Mouse (Mus musculus): Measurements from ENCODE around the gene Ptprk.

Ptprk gene

DNA sequence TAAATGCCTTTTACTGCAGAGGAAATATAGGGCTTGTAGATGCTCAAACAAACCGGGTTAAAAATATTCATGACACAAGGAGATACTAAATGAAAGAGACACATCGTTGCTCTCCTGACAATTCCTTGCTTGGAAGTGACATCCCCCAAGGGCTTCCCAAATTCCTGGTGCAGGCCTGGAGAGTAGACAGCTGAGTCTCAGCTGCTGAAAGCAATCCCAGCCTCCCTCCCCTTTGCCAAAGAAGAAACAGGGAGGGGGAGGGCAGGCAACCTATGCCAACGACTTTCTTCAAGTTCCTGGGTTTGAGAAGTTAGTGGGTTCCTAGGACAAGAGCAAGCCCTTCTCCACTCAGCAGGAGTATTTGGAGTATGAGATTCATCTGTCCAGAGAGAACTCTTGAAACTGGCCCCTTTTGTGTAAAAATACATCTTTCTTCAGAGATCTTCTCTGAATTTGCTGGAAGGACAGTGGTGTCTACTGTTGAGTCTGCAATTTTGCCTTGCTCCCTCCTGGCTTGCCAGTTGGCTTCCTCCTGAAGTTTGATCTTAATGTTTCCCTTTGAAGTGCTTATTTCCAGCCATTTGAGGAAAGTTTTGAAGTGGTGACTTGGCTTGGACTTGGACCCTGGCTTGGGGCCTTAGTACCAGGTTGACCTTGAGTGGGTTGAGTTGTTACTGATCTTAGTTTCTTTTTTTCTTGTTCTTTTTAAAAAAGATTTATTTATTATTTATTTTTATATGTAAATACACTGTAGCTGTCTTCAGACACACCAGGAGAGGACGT, 111.6 kb downstream of the Ptprk start:
- H3K36me3 ChIP-seq (ENCODE audit: control insufficient read depth, insufficient read depth, low read length, poor library complexity, severe bottlenecking) = no peaks in the 10 kb centered on the region
- DNase-seq (ENCODE audit: low read depth, low spot score) = no peak
- no peaks in the 10 kb centered on the region for H3K27me3 ChIP-seq (ENCODE audit: control insufficient read depth, insufficient read depth, low read length, poor library complexity, severe bottlenecking)

DNA sequence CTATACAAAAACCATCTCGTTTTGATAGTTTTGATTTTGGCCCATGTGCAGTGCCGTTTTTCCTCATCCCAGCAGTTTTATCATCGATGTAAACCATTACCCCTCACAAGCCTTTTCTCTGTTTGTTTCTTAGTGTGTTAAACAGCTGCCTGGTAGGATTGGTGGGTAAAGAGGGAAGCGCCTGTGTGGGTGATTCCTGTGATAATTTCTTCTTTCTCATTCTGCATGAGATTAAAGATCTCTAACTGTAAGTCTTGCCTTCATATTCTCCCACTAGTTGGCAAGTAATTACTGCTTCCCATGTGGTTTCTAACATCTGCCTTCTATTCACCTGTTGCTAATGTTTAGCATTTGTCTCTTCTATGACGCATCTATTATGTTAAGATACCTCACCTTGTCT, 116.8 kb downstream of the Ptprk start:
- H3K27me3 ChIP-seq (ENCODE audit: control insufficient read depth, insufficient read depth, low read length, poor library complexity, severe bottlenecking) = no peaks in the 10 kb centered on the region
- DNase-seq (ENCODE audit: low read depth, low spot score) = no peak

DNA sequence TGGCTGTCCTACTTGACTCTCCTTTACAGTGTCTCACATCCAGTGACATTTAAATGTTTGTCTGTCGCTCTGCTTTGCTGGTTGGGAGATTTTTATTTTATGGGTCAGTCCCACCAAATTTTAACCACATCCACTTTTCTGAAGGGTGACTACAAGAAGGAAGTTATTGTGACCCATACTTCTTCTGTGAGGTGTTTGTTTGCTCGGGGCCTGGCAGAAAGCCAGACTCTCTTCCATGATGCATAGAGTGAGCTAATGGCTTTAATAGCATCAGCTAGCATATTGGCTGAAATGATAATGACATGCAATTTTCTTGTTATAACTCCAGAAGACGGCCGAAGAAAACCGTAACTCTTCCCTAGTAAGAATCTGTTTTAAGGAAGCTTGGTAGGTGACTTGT, 119.0 kb downstream of the Ptprk start:
- Histone ChIP-seq H3K36me3 (ENCODE audit: control insufficient read depth, insufficient read depth, low read length, poor library complexity, severe bottlenecking) (no peaks in the 10 kb centered on the region), H3K27me3 (ENCODE audit: control insufficient read depth, insufficient read depth, low read length, poor library complexity, severe bottlenecking) (no peaks in the 10 kb centered on the region)
- DNase-seq (ENCODE audit: low read depth, low spot score) = no peak

More for the DNA sequence above, 116.8 kb downstream of the Ptprk start:
- no peaks in the 10 kb centered on the region for H3K36me3 ChIP-seq (ENCODE audit: control insufficient read depth, insufficient read depth, low read length, poor library complexity, severe bottlenecking)

DNA sequence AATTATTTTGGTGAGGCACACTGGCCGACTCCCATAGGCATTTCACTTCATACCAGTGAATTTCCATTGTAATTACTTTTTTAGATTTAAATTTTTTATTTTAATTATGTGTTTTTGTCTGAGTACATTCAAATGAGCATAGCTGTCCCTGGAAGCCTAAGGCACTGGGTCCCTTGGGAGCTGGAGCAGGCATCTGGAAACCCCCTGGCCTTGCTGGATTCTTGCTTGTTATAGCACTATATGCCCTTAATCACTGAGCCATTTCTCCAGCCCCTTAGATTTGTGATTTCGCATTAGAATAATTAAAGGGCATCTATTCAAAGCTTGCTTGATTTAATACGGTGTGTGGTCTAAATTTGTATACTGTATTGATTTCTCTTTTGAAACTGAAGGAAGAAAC, 126.0 kb downstream of the Ptprk start:
- Histone ChIP-seq H3K36me3 (ENCODE audit: control insufficient read depth, insufficient read depth, low read length, poor library complexity, severe bottlenecking) (no peaks in the 10 kb centered on the region), H3K27me3 (ENCODE audit: control insufficient read depth, insufficient read depth, low read length, poor library complexity, severe bottlenecking) (no peaks in the 10 kb centered on the region)
- no peak for DNase-seq (ENCODE audit: low read depth, low spot score)

DNA sequence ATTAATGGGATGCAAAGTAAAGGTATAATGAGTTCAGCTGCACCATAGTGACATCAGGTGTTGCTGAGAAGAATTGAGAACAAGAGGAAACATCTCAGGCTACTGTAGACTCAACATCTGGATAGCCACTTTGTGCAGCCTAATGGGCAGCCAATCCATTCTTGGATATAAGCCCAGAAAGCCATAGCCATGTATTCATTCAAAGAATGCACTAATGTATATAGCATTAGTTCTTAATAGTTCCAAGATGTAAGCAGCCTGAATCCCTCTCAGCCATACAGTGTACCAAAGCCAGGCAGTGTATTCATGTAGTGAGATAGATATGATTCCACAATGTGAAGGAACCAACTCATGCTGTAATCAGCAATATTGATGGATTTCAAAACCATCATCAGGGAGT, 134.8 kb downstream of the Ptprk start:
- Histone ChIP-seq H3K27me3 (ENCODE audit: control insufficient read depth, insufficient read depth, low read length, poor library complexity, severe bottlenecking) (no peaks in the 10 kb centered on the region), H3K36me3 (ENCODE audit: control insufficient read depth, insufficient read depth, low read length, poor library complexity, severe bottlenecking) (no peaks in the 10 kb centered on the region)
- no peak for DNase-seq (ENCODE audit: low read depth, low spot score)

DNA sequence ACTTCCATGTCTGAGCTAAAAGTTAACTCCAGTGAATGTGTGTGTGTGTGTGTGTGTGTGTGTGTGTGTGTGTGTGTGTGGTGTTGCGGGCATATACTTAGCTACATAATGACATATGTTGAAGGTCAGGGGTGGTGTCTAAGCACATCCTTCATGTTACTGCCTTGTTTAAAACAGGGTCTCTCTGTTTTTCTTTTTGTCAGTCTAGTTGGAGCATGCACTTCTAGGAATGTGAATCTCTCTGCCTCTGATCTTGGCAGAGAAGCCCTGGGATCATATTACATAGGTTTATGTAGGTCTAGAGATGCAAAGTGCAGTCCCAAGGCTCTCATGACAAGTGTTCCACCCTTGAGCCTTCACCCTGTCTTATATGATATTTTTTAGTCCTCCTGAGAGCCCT, 137.5 kb downstream of the Ptprk start:
- no peak for DNase-seq (ENCODE audit: low read depth, low spot score)
- Histone ChIP-seq H3K36me3 (ENCODE audit: control insufficient read depth, insufficient read depth, low read length, poor library complexity, severe bottlenecking) (no peaks in the 10 kb centered on the region), H3K27me3 (ENCODE audit: control insufficient read depth, insufficient read depth, low read length, poor library complexity, severe bottlenecking) (no peaks in the 10 kb centered on the region)

DNA sequence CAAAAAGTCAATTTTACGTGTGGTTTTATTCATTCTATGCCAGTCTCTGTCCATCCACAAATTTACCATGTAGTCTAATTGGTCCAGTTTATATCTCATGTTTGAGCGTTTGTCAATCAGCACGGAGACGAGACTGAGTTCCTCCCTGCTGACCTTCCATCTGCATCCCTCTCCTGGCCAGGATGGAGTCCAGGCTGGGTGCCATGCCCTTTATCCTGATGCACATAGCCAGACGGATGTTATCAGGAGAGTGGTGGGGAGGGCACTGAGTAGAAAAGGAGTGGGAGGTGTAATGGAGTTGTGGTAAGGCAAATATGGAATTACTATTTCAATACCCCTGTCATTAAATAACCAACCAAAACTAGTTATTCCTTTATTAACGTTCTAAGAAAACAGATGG, 140.5 kb downstream of the Ptprk start:
- DNase-seq (ENCODE audit: low read depth, low spot score) = no peak
- Histone ChIP-seq H3K36me3 (ENCODE audit: control insufficient read depth, insufficient read depth, low read length, poor library complexity, severe bottlenecking) (no peaks in the 10 kb centered on the region), H3K27me3 (ENCODE audit: control insufficient read depth, insufficient read depth, low read length, poor library complexity, severe bottlenecking) (no peaks in the 10 kb centered on the region)

DNA sequence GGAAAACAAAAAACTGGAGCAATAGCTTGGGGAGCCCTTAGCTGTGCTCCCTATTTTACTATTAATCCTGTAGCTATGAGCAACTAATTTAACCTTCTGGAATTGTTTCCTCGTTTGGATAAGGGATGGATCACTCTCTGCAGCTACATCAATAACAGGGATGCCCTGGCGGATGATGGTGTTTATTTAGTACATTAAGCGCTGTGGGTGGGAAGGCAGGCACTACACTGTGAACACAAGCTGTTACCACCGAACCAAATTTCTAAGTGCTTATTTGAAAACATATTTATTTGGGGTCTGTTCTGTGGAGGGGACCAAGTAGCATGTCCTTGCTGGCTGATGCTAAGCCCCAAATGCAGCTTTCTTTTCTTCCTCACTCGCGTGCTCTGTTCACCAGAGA, 149.0 kb downstream of the Ptprk start:
- Histone ChIP-seq H3K27me3 (ENCODE audit: control insufficient read depth, insufficient read depth, low read length, poor library complexity, severe bottlenecking) (no peaks in the 10 kb centered on the region), H3K36me3 (ENCODE audit: control insufficient read depth, insufficient read depth, low read length, poor library complexity, severe bottlenecking) (no peaks in the 10 kb centered on the region)
- DNase-seq (ENCODE audit: low read depth, low spot score) = no peak

DNA sequence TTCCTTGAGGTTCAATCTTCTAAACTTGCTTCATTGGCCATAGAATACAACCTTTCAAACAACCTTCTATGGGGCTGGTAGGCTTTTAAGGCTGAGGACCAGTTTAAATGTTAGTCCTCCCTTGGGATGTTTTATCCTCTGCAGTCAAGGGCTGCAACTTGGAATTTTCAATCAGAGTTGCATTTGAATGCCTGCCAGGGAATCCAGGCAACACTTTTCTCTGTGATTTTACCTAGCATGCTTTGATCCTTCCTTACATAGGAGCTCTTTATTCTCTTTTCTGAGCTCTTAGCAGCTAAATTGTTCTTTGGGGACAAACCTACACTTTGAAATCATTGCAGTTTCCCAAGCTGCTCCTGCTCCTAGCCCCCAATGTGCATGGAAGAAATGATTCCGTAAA, 149.8 kb downstream of the Ptprk start:
- H3K36me3 ChIP-seq (ENCODE audit: control insufficient read depth, insufficient read depth, low read length, poor library complexity, severe bottlenecking) = no peaks in the 10 kb centered on the region
- DNase-seq (ENCODE audit: low read depth, low spot score) = no peak
- no peaks in the 10 kb centered on the region for H3K27me3 ChIP-seq (ENCODE audit: control insufficient read depth, insufficient read depth, low read length, poor library complexity, severe bottlenecking)

DNA sequence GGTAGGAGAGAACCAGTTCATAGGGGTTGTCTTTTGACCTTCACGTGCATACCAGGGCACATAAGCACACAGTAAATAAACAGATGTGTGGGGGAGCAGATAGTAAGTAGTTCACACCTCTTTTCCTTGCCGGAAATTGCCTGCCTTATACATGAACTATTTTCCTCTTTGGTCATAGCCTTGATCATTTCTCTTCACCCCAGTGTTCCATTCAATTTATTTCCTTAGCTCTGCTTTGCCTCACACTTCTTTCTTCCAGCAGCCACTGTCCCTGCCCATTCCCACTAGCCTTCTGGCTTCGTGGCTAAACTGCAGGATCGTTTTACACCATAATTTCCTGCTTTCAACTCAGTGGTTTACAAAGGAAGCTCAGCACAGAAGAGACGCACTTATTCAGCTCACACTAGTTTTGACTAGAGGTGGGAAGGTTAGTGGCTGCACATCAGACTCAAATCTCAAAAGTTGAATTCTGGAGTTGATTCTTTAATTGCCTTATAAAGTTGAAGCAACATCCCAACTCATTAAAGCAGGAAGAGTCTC, 151.0 kb downstream of the Ptprk start:
- Histone ChIP-seq H3K27me3 (ENCODE audit: control insufficient read depth, insufficient read depth, low read length, poor library complexity, severe bottlenecking) (no peaks in the 10 kb centered on the region), H3K36me3 (ENCODE audit: control insufficient read depth, insufficient read depth, low read length, poor library complexity, severe bottlenecking) (no peaks in the 10 kb centered on the region)
- no peak for DNase-seq (ENCODE audit: low read depth, low spot score)

DNA sequence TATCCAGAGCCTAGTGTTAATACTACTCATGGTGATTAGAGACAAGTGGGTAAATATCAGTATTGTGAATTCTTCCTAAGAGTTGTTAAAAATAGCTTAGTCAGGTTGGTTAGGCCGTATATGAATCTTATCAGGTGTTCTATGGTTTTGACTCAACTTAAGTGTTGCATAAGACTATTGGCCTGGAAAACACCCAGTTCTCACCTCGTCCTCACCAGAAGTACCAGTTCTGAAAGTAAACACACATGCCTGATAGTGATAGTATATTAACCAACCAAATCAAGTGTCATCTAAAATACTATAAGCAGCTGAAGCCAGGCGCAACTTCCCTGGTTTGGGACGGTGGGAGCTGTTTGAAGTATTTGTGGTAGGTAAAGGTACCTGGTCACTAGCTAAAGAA, 153.1 kb downstream of the Ptprk start:
- Histone ChIP-seq H3K27me3 (ENCODE audit: control insufficient read depth, insufficient read depth, low read length, poor library complexity, severe bottlenecking) (no peaks in the 10 kb centered on the region), H3K36me3 (ENCODE audit: control insufficient read depth, insufficient read depth, low read length, poor library complexity, severe bottlenecking) (no peaks in the 10 kb centered on the region)
- no peak for DNase-seq (ENCODE audit: low read depth, low spot score)

DNA sequence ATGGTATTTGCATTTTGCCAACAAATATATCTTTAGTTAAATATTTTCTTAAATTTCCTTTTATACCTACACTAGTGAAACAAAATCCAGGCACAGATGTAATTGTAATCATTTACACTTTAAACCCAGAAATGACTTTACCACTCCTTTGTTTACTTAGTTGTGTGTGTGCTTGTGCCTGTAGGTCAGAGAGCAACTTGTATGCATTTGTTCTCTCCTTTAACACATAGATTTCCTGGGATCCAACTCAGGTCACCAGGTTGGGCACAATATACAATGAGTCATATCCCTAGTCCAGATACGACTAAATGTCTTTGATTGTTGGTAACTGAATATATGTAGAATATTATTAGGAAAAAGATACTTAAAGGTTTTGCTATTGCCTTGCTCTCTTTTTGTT, 153.6 kb downstream of the Ptprk start:
- H3K27me3 ChIP-seq (ENCODE audit: control insufficient read depth, insufficient read depth, low read length, poor library complexity, severe bottlenecking) = no peaks in the 10 kb centered on the region
- DNase-seq (ENCODE audit: low read depth, low spot score) = no peak
- no peaks in the 10 kb centered on the region for H3K36me3 ChIP-seq (ENCODE audit: control insufficient read depth, insufficient read depth, low read length, poor library complexity, severe bottlenecking)

DNA sequence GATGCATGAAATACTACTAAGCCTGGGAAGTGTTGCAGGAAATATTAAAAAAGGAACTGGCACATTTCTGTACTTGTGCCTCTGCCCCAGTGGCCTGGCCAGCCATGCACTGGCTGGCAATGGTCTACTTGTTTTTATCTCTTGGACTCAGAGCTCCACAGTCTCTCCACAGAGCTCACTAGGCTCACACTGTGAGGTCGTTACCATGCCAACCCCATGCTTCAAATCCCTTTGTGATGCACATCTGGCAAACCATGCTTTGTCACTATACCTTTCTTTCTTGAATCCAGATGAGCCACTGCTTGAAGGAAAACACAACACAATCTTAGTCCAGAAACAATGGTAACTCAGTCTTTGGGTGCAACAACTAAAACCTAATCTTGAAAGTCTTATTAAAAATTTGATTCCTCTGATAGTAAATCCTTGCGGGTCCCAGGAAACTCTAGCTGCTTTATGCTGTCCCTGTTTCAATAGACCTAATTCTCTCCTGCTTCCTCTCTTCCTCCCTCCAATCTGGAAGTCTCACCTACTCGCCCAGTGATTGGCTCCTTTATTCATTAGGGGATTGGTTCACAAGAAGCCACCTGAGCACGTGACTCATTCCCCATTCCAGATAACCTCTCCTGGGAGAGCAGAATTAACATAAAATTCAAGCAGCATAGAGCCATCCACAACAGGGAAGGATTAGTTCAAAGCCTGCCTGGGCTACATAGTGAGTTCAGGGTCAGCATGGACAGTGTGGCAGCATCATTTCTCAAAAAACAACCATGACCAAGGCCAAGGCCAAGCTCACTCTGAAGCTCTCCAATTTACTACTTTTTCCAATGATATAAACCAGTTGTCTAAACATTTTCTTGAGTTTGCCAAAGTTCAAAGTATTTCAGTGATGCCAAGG, 157.9 kb downstream of the Ptprk start:
- DNase-seq (ENCODE audit: low read depth, low spot score) = no peak

DNA sequence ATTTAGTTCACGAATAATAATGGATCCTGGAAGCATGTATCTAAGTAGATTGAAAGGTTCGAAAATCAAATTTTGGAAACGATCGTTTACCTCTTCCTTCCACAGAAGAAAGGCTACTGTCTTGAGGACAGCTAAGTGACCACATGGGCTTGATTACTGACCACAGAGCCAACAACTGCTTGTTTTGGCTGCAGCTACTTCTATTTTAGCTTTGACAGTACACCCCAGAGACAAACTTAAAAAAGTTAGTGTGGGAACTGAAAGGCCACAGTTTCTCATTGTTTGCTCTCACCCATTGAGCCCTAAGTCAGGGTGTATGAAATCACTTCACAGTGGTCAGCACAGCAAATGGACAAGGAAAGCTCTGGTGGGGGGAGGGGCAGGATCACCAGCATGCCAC, 174.4 kb downstream of the Ptprk start:
- Histone ChIP-seq H3K27me3 (ENCODE audit: control insufficient read depth, insufficient read depth, low read length, poor library complexity, severe bottlenecking) (no peaks in the 10 kb centered on the region), H3K36me3 (ENCODE audit: control insufficient read depth, insufficient read depth, low read length, poor library complexity, severe bottlenecking) (no peaks in the 10 kb centered on the region)
- no peak for DNase-seq (ENCODE audit: low read depth, low spot score)

More for the DNA sequence above, 157.9 kb downstream of the Ptprk start:
- H3K36me3 ChIP-seq (ENCODE audit: control insufficient read depth, insufficient read depth, low read length, poor library complexity, severe bottlenecking) = no peaks in the 10 kb centered on the region
- no peaks in the 10 kb centered on the region for H3K27me3 ChIP-seq (ENCODE audit: control insufficient read depth, insufficient read depth, low read length, poor library complexity, severe bottlenecking)

DNA sequence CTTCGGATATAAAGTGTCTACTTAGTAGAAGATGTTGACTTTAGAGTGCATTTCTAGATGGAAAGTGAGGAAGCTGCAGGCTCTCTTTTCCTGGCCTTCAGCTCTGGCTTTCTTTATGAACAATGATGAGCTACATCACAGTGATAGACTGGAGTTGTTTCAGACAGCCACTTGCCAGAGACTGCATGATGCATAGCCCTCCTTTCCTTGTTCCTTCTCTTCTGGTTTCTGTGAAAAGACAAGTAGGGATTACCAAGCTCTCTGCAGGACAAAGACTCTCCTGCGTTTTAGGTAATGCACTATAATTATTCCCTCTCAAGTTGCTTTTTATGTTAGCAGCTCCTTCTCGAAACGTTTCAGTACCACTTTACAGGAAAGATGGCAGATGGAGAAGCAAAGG, 176.8 kb downstream of the Ptprk start:
- Histone ChIP-seq H3K36me3 (ENCODE audit: control insufficient read depth, insufficient read depth, low read length, poor library complexity, severe bottlenecking) (no peaks in the 10 kb centered on the region), H3K27me3 (ENCODE audit: control insufficient read depth, insufficient read depth, low read length, poor library complexity, severe bottlenecking) (no peaks in the 10 kb centered on the region)
- DNase-seq (ENCODE audit: low read depth, low spot score) = no peak
